Mouse (Mus musculus) midbrain, embryonic 12.5 days (tissue): ENCODE results near the gene Gna13. TPM values are rescaled to one million over a fixed set of nuclear protein-coding genes. Genes with fewer than 3 reads are reported as not detected.

ENCODE experiments used
- ATAC-seq: fragments of 200-750 bp; cut with Nextera tagmentation; 2 replicates; pipeline ENCODE4 v1.8.0; 2017; ENCODE audit warnings: low read depth, moderate TSS enrichment, moderate library complexity; ENCODE audit not compliant: low FRiP score
- H3K27ac ChIP-seq: fragments of 300-500 bp; sonication (generic); replicated peaks from 2 replicates; pipeline ENCODE4 v1.5.1; 2016; ENCODE audit warnings: mild to moderate bottlenecking
- H3K27me3 ChIP-seq: fragments of 300-500 bp; sonication (generic); 2 replicates; pipeline ENCODE4 v1.6.1; 2016; ENCODE audit warnings: mild to moderate bottlenecking
- H3K36me3 ChIP-seq: fragments of 300-500 bp; sonication (generic); 2 replicates; pipeline ENCODE4 v1.6.1; 2016
- H3K4me1 ChIP-seq: fragments of 300-500 bp; sonication (generic); 2 replicates; pipeline ENCODE4 v1.6.1; 2016
- H3K4me2 ChIP-seq: fragments of 300-500 bp; sonication (generic); replicated peaks from 2 replicates; pipeline ENCODE4 v1.6.1; 2016; ENCODE audit warnings: mild to moderate bottlenecking, moderate library complexity
- H3K4me3 ChIP-seq: fragments of 300-500 bp; sonication (generic); 2 replicates; pipeline ENCODE4 v1.5.1; 2016; ENCODE audit warnings: mild to moderate bottlenecking
- H3K9ac ChIP-seq: fragments of 300-500 bp; sonication (generic); replicated peaks from 2 replicates; pipeline ENCODE4 v1.6.1; 2016; ENCODE audit warnings: mild to moderate bottlenecking, moderate library complexity
- H3K9me3 ChIP-seq: fragments of 300-500 bp; sonication (generic); 2 replicates; pipeline ENCODE4 v1.6.1; 2016; ENCODE audit warnings: mild to moderate bottlenecking
- WGBS: fragments of 180-500 bp; shearing (Covaris S2); methylation state at CpG from one replicate; pipeline ENCODE4 v1.1.7; 2016; 5-methylcytosine and 5-hydroxymethylcytosine counted together
- polyA plus RNA-seq: library from polyadenylated mRNA; unstranded; fragments of >200 nt; fragmentation: Nextera tagmentation; extraction: Ambion mirVana; gene quantifications from 2 replicates; pipeline ENCODE4 v1.2.1, GENCODE M21; 2016

Gene Gna13
- polyA plus RNA-seq, 1 experiment from 2014 or later: 18.1 TPM

- 90% methylated on average over 4 of the region's 4 CpGs for WGBS
- Histone ChIP-seq H3K9ac (no peak overlapping the region), H3K27ac (no peak overlapping the region), H3K4me2 (no peak overlapping the region), H3K27me3 (no peaks in the 10 kb centered on the region), H3K36me3 (no peaks in the 10 kb centered on the region), H3K9me3 (no peaks in the 10 kb centered on the region), H3K4me1 (peaks cover 8% of the 10 kb centered on the region; the same call in 1 of the 2 replicates), H3K4me3 (no peak overlapping the region)
- no peak for ATAC-seq
These were observed 11.1 kb upstream of the Gna13 start for GRCm38 (mm10) chr11:109351489-109351888.

- H3K27me3 ChIP-seq: no peaks in the 10 kb centered on the region
- H3K4me1 ChIP-seq: peaks cover 8% of the 10 kb centered on the region
- no peak overlapping the region for H3K27ac ChIP-seq
- no peaks in the 10 kb centered on the region for H3K36me3 ChIP-seq
- H3K9ac ChIP-seq: no peak overlapping the region
- H3K4me2 ChIP-seq: no peak overlapping the region
- no peak overlapping the region for H3K4me3 ChIP-seq
- no peaks in the 10 kb centered on the region for H3K9me3 ChIP-seq
- ATAC-seq: no peak
- WGBS: 76% methylated on average over 12 of the region's 12 CpGs
These were observed 9.0 kb upstream of the Gna13 start for GRCm38 (mm10) chr11:109353391-109354235.

- Histone ChIP-seq H3K9me3 (no peaks in the 10 kb centered on the region), H3K27me3 (no peaks in the 10 kb centered on the region), H3K4me2 (no peak overlapping the region), H3K27ac (no peak overlapping the region), H3K9ac (no peak overlapping the region), H3K4me3 (no peak overlapping the region), H3K36me3 (no peaks in the 10 kb centered on the region), H3K4me1 (peaks cover 14% of the 10 kb centered on the region)
- ATAC-seq: no peak
- 91% methylated on average over 6 of the region's 6 CpGs for WGBS
These were observed 8.4 kb upstream of the Gna13 start for GRCm38 (mm10) chr11:109354236-109354613.

GRCm38 (mm10) chr11:109355771-109356388, 6.8 kb upstream of the Gna13 start:
- Histone ChIP-seq H3K27ac (no peak overlapping the region), H3K9me3 (no peaks in the 10 kb centered on the region), H3K4me3 (no peak overlapping the region), H3K9ac (0 out of 2 replicates have a peak overlapping the region, but pooled peaks have one; percentile 24), H3K4me1 (peaks cover 18% of the 10 kb centered on the region), H3K27me3 (peaks cover 10% of the 10 kb centered on the region), H3K4me2 (no peak overlapping the region), H3K36me3 (no peaks in the 10 kb centered on the region)
- 68% methylated on average over 16 of the region's 16 CpGs for WGBS
- no peak for ATAC-seq

- H3K4me1 ChIP-seq: peaks cover 29% of the 10 kb centered on the region
- no peaks in the 10 kb centered on the region for H3K9me3 ChIP-seq
- no peak overlapping the region for H3K4me3 ChIP-seq
- H3K4me2 ChIP-seq: no peak overlapping the region
- 91% methylated on average over 5 of the region's 5 CpGs for WGBS
- ATAC-seq: no peak
- H3K27me3 ChIP-seq: peaks cover 18% of the 10 kb centered on the region
- H3K9ac ChIP-seq: no peak overlapping the region
- H3K27ac ChIP-seq: no peak overlapping the region
- no peaks in the 10 kb centered on the region for H3K36me3 ChIP-seq
These were observed 5.5 kb upstream of the Gna13 start for GRCm38 (mm10) chr11:109357171-109357570.

GRCm38 (mm10) chr11:109358549-109358948, 4.1 kb upstream of the Gna13 start:
- H3K4me1 ChIP-seq: peaks cover 29% of the 10 kb centered on the region
- H3K9ac ChIP-seq: no peak overlapping the region
- no peak overlapping the region for H3K4me2 ChIP-seq
- 18% methylated on average over 3 of the region's 3 CpGs for WGBS
- peaks cover 18% of the 10 kb centered on the region for H3K27me3 ChIP-seq
- H3K9me3 ChIP-seq: no peaks in the 10 kb centered on the region
- H3K27ac ChIP-seq: peak overlapping the region; percentile 50
- ATAC-seq: no peak
- H3K36me3 ChIP-seq: no peaks in the 10 kb centered on the region
- no peak overlapping the region for H3K4me3 ChIP-seq

GRCm38 (mm10) chr11:109359043-109359752, 3.4 kb upstream of the Gna13 start:
- Histone ChIP-seq H3K9me3 (no peaks in the 10 kb centered on the region), H3K27me3 (peaks cover 18% of the 10 kb centered on the region), H3K4me1 (peaks cover 35% of the 10 kb centered on the region), H3K36me3 (no peaks in the 10 kb centered on the region), H3K27ac (peak overlapping the region; percentile 50; the same call in 1 of the 2 replicates), H3K9ac (no peak overlapping the region), H3K4me3 (no peak overlapping the region), H3K4me2 (no peak overlapping the region)
- 26% methylated on average over 13 of the region's 13 CpGs for WGBS
- ATAC-seq: no peak

GRCm38 (mm10) chr11:109360102-109360501, 2.5 kb upstream of the Gna13 start:
- 89% methylated on average over 6 of the region's 6 CpGs for WGBS
- Histone ChIP-seq H3K4me1 (peaks cover 44% of the 10 kb centered on the region), H3K27ac (no peak overlapping the region)

GRCm38 (mm10) chr11:109360581-109361040, 2.0 kb upstream of the Gna13 start:
- Histone ChIP-seq H3K4me1 (peaks cover 48% of the 10 kb centered on the region), H3K9ac (no peak overlapping the region), H3K27me3 (peaks cover 18% of the 10 kb centered on the region), H3K4me3 (no peak overlapping the region), H3K4me2 (no peak overlapping the region), H3K36me3 (peaks cover 3% of the 10 kb centered on the region), H3K27ac (no peak overlapping the region), H3K9me3 (no peaks in the 10 kb centered on the region)
- no peak for ATAC-seq
- WGBS: 72% methylated on average over 12 of the region's 12 CpGs

More at GRCm38 (mm10) chr11:109360102-109360501, 2.5 kb upstream of the Gna13 start:
- Histone ChIP-seq H3K36me3 (no peaks in the 10 kb centered on the region), H3K4me2 (no peak overlapping the region), H3K27me3 (peaks cover 18% of the 10 kb centered on the region), H3K9me3 (no peaks in the 10 kb centered on the region), H3K9ac (no peak overlapping the region), H3K4me3 (no peak overlapping the region)
- ATAC-seq: no peak

GRCm38 (mm10) chr11:109361241-109361630, 1.4 kb upstream of the Gna13 start:
- H3K4me1 ChIP-seq: peaks cover 51% of the 10 kb centered on the region
- no peak overlapping the region for H3K4me2 ChIP-seq
- no peak overlapping the region for H3K4me3 ChIP-seq
- H3K9ac ChIP-seq: no peak overlapping the region
- ATAC-seq: no peak
- H3K36me3 ChIP-seq: peaks cover 9% of the 10 kb centered on the region
- H3K27ac ChIP-seq: no peak overlapping the region
- H3K9me3 ChIP-seq: no peaks in the 10 kb centered on the region
- H3K27me3 ChIP-seq: peaks cover 18% of the 10 kb centered on the region
- WGBS: 83% methylated on average over 7 of the region's 7 CpGs

GRCm38 (mm10) chr11:109361631-109362462, 784 bp upstream of the Gna13 start:
- peaks cover 18% of the 10 kb centered on the region for H3K27me3 ChIP-seq
- 6% methylated on average over 27 of the region's 27 CpGs for WGBS
- peak overlapping the region; percentile 77 for H3K4me2 ChIP-seq
- no peak for ATAC-seq
- peaks cover 54% of the 10 kb centered on the region for H3K4me1 ChIP-seq
- H3K4me3 ChIP-seq: peak overlapping the region; percentile 86
- H3K9ac ChIP-seq: peak overlapping the region; percentile 90
- H3K27ac ChIP-seq: peak overlapping the region; percentile 97
- no peaks in the 10 kb centered on the region for H3K9me3 ChIP-seq
- H3K36me3 ChIP-seq: peaks cover 15% of the 10 kb centered on the region
